Mouse (Mus musculus) cerebellum, adult 9-11 months (tissue): ENCODE data around the gene Prkar1b.

Source experiments
- DNase-seq: peaks from one replicate; pipeline ENCODE4 v3.0.0; 2022

Gene Prkar1b

GRCm38 (mm10) chr5:139098991-139099972 lies 50.5 kb downstream of the Prkar1b start:
- peak; percentile 89 for DNase-seq

GRCm38 (mm10) chr5:139095297-139096110 lies 54.3 kb downstream of the Prkar1b start:
- DNase-seq, result no peak

GRCm38 (mm10) chr5:139093534-139093933 lies 56.3 kb downstream of the Prkar1b start:
- no peak for DNase-seq

- DNase-seq, result no peak
Observed at GRCm38 (mm10) chr5:139091713-139092112, 58.1 kb downstream of the Prkar1b start.

- no peak for DNase-seq
Observed at GRCm38 (mm10) chr5:139090162-139090561, 59.6 kb downstream of the Prkar1b start.

GRCm38 (mm10) chr5:139088173-139088572 lies 61.6 kb downstream of the Prkar1b start:
- no peak for DNase-seq

GRCm38 (mm10) chr5:139084831-139085519 lies 64.8 kb downstream of the Prkar1b start:
- no peak for DNase-seq

- DNase-seq, result peak; percentile 71
Observed at GRCm38 (mm10) chr5:139084302-139084701, 65.5 kb downstream of the Prkar1b start.

GRCm38 (mm10) chr5:139083841-139084240 lies 66.0 kb downstream of the Prkar1b start:
- DNase-seq, result peak; percentile 63

- no peak for DNase-seq
Observed at GRCm38 (mm10) chr5:139081370-139081769, 68.4 kb downstream of the Prkar1b start.

- no peak for DNase-seq
Observed at GRCm38 (mm10) chr5:139078156-139078462, 71.7 kb downstream of the Prkar1b start.

- DNase-seq, result peak; percentile 76
Observed at GRCm38 (mm10) chr5:139077311-139078155, 72.3 kb downstream of the Prkar1b start.

GRCm38 (mm10) chr5:139076450-139076849 lies 73.4 kb downstream of the Prkar1b start:
- no peak for DNase-seq

- DNase-seq, result no peak
Observed at GRCm38 (mm10) chr5:139075791-139076190, 74.0 kb downstream of the Prkar1b start.

- DNase-seq, result peak; percentile 80
Observed at GRCm38 (mm10) chr5:139075125-139075524, 74.7 kb downstream of the Prkar1b start.

GRCm38 (mm10) chr5:139073977-139074376 lies 75.8 kb downstream of the Prkar1b start:
- no peak for DNase-seq

- peak; percentile 82 for DNase-seq
Observed at GRCm38 (mm10) chr5:139072866-139073265, 76.9 kb downstream of the Prkar1b start.

GRCm38 (mm10) chr5:139066861-139067614 lies 82.8 kb downstream of the Prkar1b start:
- no peak for DNase-seq

GRCm38 (mm10) chr5:139064611-139065010 lies 85.2 kb downstream of the Prkar1b start:
- no peak for DNase-seq

GRCm38 (mm10) chr5:139061680-139062079 lies 88.1 kb downstream of the Prkar1b start:
- peak; percentile 65 for DNase-seq

GRCm38 (mm10) chr5:139060460-139061051 lies 89.2 kb downstream of the Prkar1b start:
- DNase-seq, result no peak
